Mouse (Mus musculus): ENCODE data around the gene Hexim2. TPM values are rescaled to one million over a fixed set of nuclear protein-coding genes. Genes with fewer than 3 reads are reported as not detected.
A peak's percentile ranks its signal among the peaks of the same experiment; 100 is the strongest.

The Hexim2 gene
- polyA plus RNA-seq, 1 experiment from 2014 or later = 3.5 TPM

DNA sequence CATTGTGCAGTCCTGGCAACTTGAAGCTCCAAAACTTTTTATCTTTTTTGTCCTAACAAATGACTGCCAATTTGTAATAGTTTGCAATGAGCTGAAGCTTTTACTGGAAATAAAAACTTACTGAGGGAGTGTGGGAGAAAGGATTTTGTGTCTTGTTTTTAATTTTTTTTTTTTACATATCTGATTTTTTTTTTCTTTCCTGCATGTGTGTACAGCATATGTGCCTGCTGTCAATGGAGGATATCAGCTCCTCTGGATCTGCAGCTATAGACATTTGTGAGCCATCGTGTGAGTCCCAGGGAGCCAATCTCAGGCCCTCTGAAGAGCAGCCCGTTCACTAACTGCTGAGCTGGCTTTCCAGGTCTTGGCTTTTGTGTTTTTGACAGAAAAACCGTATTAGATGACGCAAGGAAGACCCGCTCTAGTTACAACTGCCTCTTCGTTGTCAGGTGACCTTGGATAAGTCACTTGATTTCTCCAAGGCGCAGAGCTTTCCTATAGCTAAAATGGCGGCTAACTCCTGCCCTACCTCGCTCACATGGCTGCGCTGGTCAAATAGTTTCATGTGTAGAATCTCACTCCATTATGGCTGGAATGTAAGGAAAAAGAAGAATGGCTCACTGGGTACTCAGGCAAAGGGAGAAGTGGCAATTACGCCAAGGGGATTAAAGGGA lies 17.8 kb upstream of the Hexim2 start:
- TF ChIP-seq CTCF (IDR thresholded peaks at IDR 0.05; ENCODE audit: low read depth) = no peak
- no peak for ATAC-seq
- H3K27ac ChIP-seq (ENCODE audit: low read depth, low read length) = peak overlapping the region; percentile 83
- no peaks in the 10 kb centered on the region for H3K36me3 ChIP-seq (ENCODE audit: control insufficient read depth, insufficient read depth)
- peaks cover 7% of the 10 kb centered on the region; the same call in 1 of the 2 replicates for H3K4me1 ChIP-seq (replicated peaks; ENCODE audit: control insufficient read depth, insufficient read depth, low read length)
- H3K4me2 ChIP-seq (replicated peaks; ENCODE audit: low read depth) = peak overlapping the region; percentile 62
- peak overlapping the region; percentile 46 for H3K4me3 ChIP-seq (ENCODE audit: low read depth, low read length)
- 78% methylated on average over 11 of the region's 11 CpGs for WGBS
- no peaks in the 10 kb centered on the region for H3K9me3 ChIP-seq (ENCODE audit: control insufficient read depth)
- H3K27me3 ChIP-seq (replicated peaks; ENCODE audit: control insufficient read depth, insufficient read depth, low read length) = no peaks in the 10 kb centered on the region
- H3K9ac ChIP-seq (ENCODE audit: low read depth, low read length) = 0 out of 2 replicates have a peak overlapping the region, but pooled peaks have one; percentile 56

DNA sequence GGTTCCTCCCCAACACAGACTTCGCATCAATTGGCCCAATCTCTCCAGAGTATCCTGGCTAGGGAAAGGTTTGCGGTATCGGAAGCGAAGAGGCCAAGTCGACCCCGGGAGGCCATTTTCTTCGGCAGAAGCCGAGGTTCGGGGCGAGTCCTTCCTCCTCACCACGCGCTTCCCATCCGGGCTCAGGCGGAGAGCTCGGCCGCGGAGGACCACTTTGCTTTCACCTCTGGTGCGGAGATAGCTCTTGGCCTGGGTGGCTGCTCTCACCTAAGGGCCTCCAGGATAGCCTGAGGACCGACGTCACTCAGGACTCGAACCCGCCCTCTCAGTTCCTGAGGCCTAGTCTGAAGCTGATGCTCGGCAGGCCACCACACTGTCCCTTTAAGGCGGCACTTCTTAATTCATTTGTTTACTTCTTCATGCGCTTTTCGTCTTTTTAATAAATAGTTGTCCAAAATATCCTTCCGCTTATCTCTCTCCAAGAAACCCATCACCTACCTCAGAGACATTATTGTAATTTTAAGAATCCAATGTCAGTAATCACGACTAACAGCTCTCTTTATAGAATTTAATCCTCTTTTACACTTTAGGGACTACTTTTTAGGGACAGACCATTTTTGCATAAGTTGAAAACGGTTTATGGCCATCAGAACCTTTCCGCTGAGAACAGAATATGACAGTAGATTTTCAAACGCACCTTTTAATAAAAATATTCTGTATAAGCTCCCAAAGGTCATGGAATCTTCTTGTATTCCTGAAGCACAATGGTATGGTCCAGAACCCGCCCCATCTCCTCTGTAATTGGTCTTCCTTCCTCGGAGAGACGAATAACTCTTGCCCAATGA lies 16.8 kb upstream of the Hexim2 start:
- Histone ChIP-seq H3K9me3 (ENCODE audit: control insufficient read depth) (no peaks in the 10 kb centered on the region), H3K4me3 (ENCODE audit: low read depth, low read length) (peak overlapping the region; percentile 46), H3K4me2 (replicated peaks; ENCODE audit: low read depth) (peak overlapping the region; percentile 62), H3K27ac (ENCODE audit: low read depth, low read length) (peak overlapping the region; percentile 83), H3K4me1 (replicated peaks; ENCODE audit: control insufficient read depth, insufficient read depth, low read length) (peaks cover 7% of the 10 kb centered on the region; the same call in 1 of the 2 replicates), H3K36me3 (ENCODE audit: control insufficient read depth, insufficient read depth) (no peaks in the 10 kb centered on the region; the same call in 1 of the 2 replicates), H3K27me3 (replicated peaks; ENCODE audit: control insufficient read depth, insufficient read depth, low read length) (no peaks in the 10 kb centered on the region), H3K9ac (ENCODE audit: low read depth, low read length) (peak overlapping the region; percentile 56)
- peak; percentile 58 for ATAC-seq
- no peak for TF ChIP-seq CTCF (IDR thresholded peaks at IDR 0.05; ENCODE audit: low read depth)
- WGBS = under 1% methylated on average over 34 of the region's 34 CpGs

DNA sequence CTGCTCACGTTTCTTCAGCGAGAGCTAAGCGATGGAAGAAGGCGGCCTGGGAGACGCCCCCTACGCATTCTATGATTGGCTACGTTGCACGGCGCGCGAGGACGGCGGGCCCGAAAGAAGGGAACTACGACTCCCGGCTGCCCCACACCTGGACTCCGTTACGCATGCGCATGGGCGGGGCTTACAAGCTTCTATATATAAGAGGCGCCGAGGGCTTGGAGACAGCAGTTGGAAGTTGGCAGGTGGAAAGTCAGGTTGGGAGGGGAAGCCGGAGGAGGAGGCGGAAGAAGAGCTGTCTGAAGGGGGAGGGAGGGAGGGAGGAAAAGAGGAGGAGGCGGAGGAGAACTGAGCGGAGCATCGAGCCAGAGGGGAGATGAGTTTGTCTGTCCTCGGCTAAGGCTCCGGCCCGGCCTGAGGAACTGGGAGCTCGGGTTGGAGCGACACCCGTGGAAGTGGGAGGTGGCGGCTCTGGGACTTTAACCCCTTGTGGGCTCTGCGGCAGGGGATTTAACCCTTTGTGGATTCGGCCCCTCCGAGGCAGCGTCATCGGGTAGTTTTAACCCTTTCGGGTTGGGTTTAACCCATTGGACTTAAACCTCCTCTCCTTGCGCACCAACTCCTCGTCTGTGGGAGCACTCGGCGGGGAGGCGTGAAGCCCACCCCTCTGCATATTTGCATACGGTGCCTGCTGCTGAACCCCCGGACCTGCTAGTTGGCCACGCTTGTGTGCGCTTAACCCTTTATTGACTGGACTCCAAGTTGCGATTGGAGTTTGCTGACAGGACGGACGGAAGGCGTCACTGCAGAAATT lies 16.0 kb upstream of the Hexim2 start, which contains the start of gene Hexim1:
Hexim1 (plus strand) TSS at position 224 of the 811 bp plus-strand sequence.
- H3K9me3 ChIP-seq (ENCODE audit: control insufficient read depth) = no peaks in the 10 kb centered on the region
- under 1% methylated on average over 53 of the region's 53 CpGs for WGBS
- peak within 1 kb of the TSS; percentile 53 for H3K4me3 ChIP-seq (ENCODE audit: low read depth, low read length)
- peak within 1 kb of the TSS; percentile 83 for H3K27ac ChIP-seq (ENCODE audit: low read depth, low read length)
- no peaks in the 10 kb centered on the region; the same call in 1 of the 2 replicates for H3K36me3 ChIP-seq (ENCODE audit: control insufficient read depth, insufficient read depth)
- H3K4me1 ChIP-seq (replicated peaks; ENCODE audit: control insufficient read depth, insufficient read depth, low read length) = peaks cover 7% of the 10 kb centered on the region; the same call in 1 of the 2 replicates
- ATAC-seq = peak; percentile 95
- peak within 1 kb of the TSS; percentile 93 for H3K4me2 ChIP-seq (replicated peaks; ENCODE audit: low read depth)
- TF ChIP-seq CTCF (IDR thresholded peaks at IDR 0.05; ENCODE audit: low read depth) = no peak
- H3K9ac ChIP-seq (ENCODE audit: low read depth, low read length) = peak within 1 kb of the TSS; percentile 61
- H3K27me3 ChIP-seq (replicated peaks; ENCODE audit: control insufficient read depth, insufficient read depth, low read length) = no peaks in the 10 kb centered on the region

GRCm38 (mm10) chr11:103116959-103117590 lies 15.2 kb upstream of the Hexim2 start:
- Histone ChIP-seq H3K4me2 (replicated peaks; ENCODE audit: low read depth) (peak overlapping the region; percentile 93), H3K4me1 (replicated peaks; ENCODE audit: control insufficient read depth, insufficient read depth, low read length) (peaks cover 5% of the 10 kb centered on the region; the same call in 1 of the 2 replicates), H3K27ac (ENCODE audit: low read depth, low read length) (peak overlapping the region; percentile 83), H3K36me3 (ENCODE audit: control insufficient read depth, insufficient read depth) (no peaks in the 10 kb centered on the region; the same call in 1 of the 2 replicates), H3K9ac (ENCODE audit: low read depth, low read length) (peak overlapping the region; percentile 61), H3K9me3 (ENCODE audit: control insufficient read depth) (no peaks in the 10 kb centered on the region), H3K4me3 (ENCODE audit: low read depth, low read length) (peak overlapping the region; percentile 53), H3K27me3 (replicated peaks; ENCODE audit: control insufficient read depth, insufficient read depth, low read length) (no peaks in the 10 kb centered on the region)
- TF ChIP-seq CTCF (IDR thresholded peaks at IDR 0.05; ENCODE audit: low read depth) = peak; percentile 89
- under 1% methylated on average over 35 of the region's 35 CpGs for WGBS
- ATAC-seq = no peak

GRCm38 (mm10) chr11:103117591-103118009 lies 14.6 kb upstream of the Hexim2 start:
- peak overlapping the region; percentile 83 for H3K27ac ChIP-seq (ENCODE audit: low read depth, low read length)
- no peak for TF ChIP-seq CTCF (IDR thresholded peaks at IDR 0.05; ENCODE audit: low read depth)
- H3K9me3 ChIP-seq (ENCODE audit: control insufficient read depth) = no peaks in the 10 kb centered on the region
- peak overlapping the region; percentile 93 for H3K4me2 ChIP-seq (replicated peaks; ENCODE audit: low read depth)
- no peaks in the 10 kb centered on the region for H3K27me3 ChIP-seq (replicated peaks; ENCODE audit: control insufficient read depth, insufficient read depth, low read length)
- peaks cover 5% of the 10 kb centered on the region; the same call in 1 of the 2 replicates for H3K4me1 ChIP-seq (replicated peaks; ENCODE audit: control insufficient read depth, insufficient read depth, low read length)
- H3K36me3 ChIP-seq (ENCODE audit: control insufficient read depth, insufficient read depth) = no peaks in the 10 kb centered on the region; the same call in 1 of the 2 replicates
- peak overlapping the region; percentile 61 for H3K9ac ChIP-seq (ENCODE audit: low read depth, low read length)
- ATAC-seq = no peak
- under 1% methylated on average over 38 of the region's 38 CpGs for WGBS
- peak overlapping the region; percentile 53 for H3K4me3 ChIP-seq (ENCODE audit: low read depth, low read length)
